Mouse (Mus musculus) limb, embryonic 14.5 days (tissue): ENCODE results near the gene Ppm1a. TPM values are rescaled to one million over a fixed set of nuclear protein-coding genes. Genes with fewer than 3 reads are reported as not detected.

Source experiments
- ATAC-seq: fragments of 200-750 bp; cut with Nextera tagmentation; 2 replicates; pipeline ENCODE4 v1.8.0; 2017; ENCODE audit warnings: low read depth, moderate number of reproducible peaks, moderate TSS enrichment; ENCODE audit not compliant: low FRiP score
- DNase-seq: peaks from one replicate; pipeline ENCODE4 v3.0.0-alpha.2; 2015; ENCODE audit warnings: low spot score
- H3K27ac ChIP-seq: fragments of 300-500 bp; sonication (generic); replicated peaks from 2 replicates; pipeline ENCODE4 v1.5.1; 2014; ENCODE audit warnings: low read depth, mild to moderate bottlenecking, low read length, moderate library complexity, mixed read lengths
- H3K27me3 ChIP-seq: fragments of 300-500 bp; sonication (generic); 2 replicates; pipeline ENCODE4 v1.6.1; 2014; ENCODE audit warnings: low read length, mixed read lengths; ENCODE audit not compliant: control insufficient read depth, insufficient read depth
- H3K36me3 ChIP-seq: fragments of 300-500 bp; sonication (generic); 2 replicates; pipeline ENCODE4 v1.6.1; 2014; ENCODE audit warnings: mild to moderate bottlenecking, low read length, moderate library complexity, mixed read lengths; ENCODE audit not compliant: control insufficient read depth, insufficient read depth
- H3K4me1 ChIP-seq: fragments of 300-500 bp; sonication (generic); 2 replicates; pipeline ENCODE4 v1.6.1; 2014; ENCODE audit warnings: antibody characterized with exemption, low read length, mixed read lengths; ENCODE audit not compliant: control insufficient read depth, insufficient read depth
- H3K4me2 ChIP-seq: fragments of 300-500 bp; sonication (generic); replicated peaks from 2 replicates; pipeline ENCODE4 v1.6.1; 2014; ENCODE audit warnings: low read depth, mild to moderate bottlenecking, low read length, moderate library complexity; ENCODE audit not compliant: severe bottlenecking
- H3K4me3 ChIP-seq: fragments of 300-500 bp; sonication (generic); replicated peaks from 2 replicates; pipeline ENCODE4 v1.5.1; 2014; ENCODE audit warnings: low read length
- H3K9ac ChIP-seq: fragments of 300-500 bp; sonication (generic); 2 replicates; pipeline ENCODE4 v1.6.1; 2014; ENCODE audit warnings: mild to moderate bottlenecking, low read depth, low read length, moderate library complexity; ENCODE audit not compliant: severe bottlenecking
- H3K9me3 ChIP-seq: fragments of 300-500 bp; sonication (generic); 2 replicates; pipeline ENCODE4 v1.6.1; 2016; ENCODE audit warnings: low read length; ENCODE audit not compliant: control insufficient read depth
- POLR2A ChIP-seq: fragments of 200-500 bp; IDR thresholded peaks from 2 replicates; pipeline ENCODE4 v1.8.0; 2012; ENCODE audit warnings: inconsistent platforms, mild to moderate bottlenecking, moderate library complexity, borderline replicate concordance; ENCODE audit not compliant: insufficient read depth, insufficient read length; ENCODE audit errors: extremely low read depth
- WGBS: fragments of 180-500 bp; shearing (Covaris S2); extraction: QIAGEN DNeasy Blood & Tissue Kit; methylation state at CpG from one replicate; pipeline ENCODE4 v1.1.7; 2014; 5-methylcytosine and 5-hydroxymethylcytosine counted together
- polyA plus RNA-seq, 2 experiments: library from polyadenylated mRNA; depleted of rRNA in 1 of 2; stranded (reverse) in 1 of 2; unstranded in 1 of 2; fragments of >200 nt; fragmentation: Nextera tagmentation in 1 of 2; extraction: Ambion mirVana in 1 of 2; gene quantifications; 2 replicates each; pipeline versions ENCODE4 v1.2.1 to v1.2.3; 2012 to 2014

Gene Ppm1a
- polyA plus RNA-seq, 2 experiments, result 77.0 to 84.7 TPM

DNA sequence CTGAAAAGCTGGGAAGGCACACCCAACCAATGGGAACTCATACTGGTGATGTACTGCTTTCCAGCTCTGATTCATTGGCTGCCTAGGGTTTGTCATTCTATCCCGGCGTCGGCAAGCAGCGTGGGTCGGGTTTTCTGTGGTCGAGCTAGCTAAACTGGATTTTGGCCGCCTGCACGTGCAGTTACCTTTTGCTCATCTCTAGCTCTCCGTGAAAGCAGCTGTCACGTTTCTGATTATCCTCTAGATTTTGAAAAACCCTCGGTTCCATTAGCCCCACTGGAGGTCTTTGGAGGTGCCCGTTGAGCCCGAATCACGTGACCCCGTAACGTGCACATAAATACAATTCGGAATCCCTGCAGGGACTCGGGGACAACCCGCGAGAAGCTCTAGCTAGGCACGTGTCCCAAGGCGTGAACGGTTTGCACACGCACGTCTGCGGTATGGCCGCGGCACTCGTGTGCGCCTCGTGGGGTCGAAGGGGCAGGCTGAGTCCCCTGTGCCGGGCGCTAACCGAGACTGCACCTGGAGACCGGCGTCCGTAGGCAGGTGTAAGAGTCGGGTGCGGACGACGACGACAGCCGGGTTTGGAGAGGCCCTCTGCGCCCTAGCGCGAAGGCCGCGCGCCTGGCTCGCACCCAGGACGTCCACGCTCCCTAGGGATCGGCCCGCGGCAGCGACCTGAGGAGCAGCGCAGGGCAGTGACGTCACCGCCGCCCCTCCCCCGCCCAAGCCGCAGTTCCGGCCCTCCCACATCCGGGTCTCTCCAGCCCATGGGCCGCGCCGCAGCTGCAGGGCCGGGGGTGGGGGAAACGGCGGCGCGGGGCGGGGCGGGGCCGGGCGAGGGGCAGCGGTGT lies 3.3 kb downstream of the Ppm1a start:
- no peaks in the 10 kb centered on the region for H3K9me3 ChIP-seq

GRCm38 (mm10) chr12:72761230-72761648 lies 4.0 kb downstream of the Ppm1a start:
- Histone ChIP-seq H3K4me3 (peak overlapping the region; percentile 89), H3K36me3 (no peaks in the 10 kb centered on the region), H3K9me3 (no peaks in the 10 kb centered on the region), H3K9ac (peak overlapping the region; percentile 99), H3K4me2 (peak overlapping the region; percentile 72), H3K4me1 (peaks cover 16% of the 10 kb centered on the region), H3K27ac (peak overlapping the region; percentile 98), H3K27me3 (no peaks in the 10 kb centered on the region)
- peak; percentile 60; the same call in 1 of the 2 replicates for ATAC-seq
- TF ChIP-seq POLR2A, result no peak
- no peak for DNase-seq
- WGBS, result 1% methylated on average over 24 of the region's 71 CpGs

More for the DNA sequence above, 3.3 kb downstream of the Ppm1a start:
- ATAC-seq (peak; percentile 91), DNase-seq (peak; percentile 93)
- Histone ChIP-seq H3K9ac (peak overlapping the region; percentile 99), H3K4me2 (peak overlapping the region; percentile 72), H3K36me3 (no peaks in the 10 kb centered on the region), H3K4me3 (peak overlapping the region; percentile 89), H3K27me3 (no peaks in the 10 kb centered on the region), H3K4me1 (peaks cover 16% of the 10 kb centered on the region), H3K27ac (peak overlapping the region; percentile 98)
- WGBS, result 1% methylated on average over 46 of the region's 78 CpGs
- peak; percentile 50; the same call in 1 of the 2 replicates for TF ChIP-seq POLR2A

DNA sequence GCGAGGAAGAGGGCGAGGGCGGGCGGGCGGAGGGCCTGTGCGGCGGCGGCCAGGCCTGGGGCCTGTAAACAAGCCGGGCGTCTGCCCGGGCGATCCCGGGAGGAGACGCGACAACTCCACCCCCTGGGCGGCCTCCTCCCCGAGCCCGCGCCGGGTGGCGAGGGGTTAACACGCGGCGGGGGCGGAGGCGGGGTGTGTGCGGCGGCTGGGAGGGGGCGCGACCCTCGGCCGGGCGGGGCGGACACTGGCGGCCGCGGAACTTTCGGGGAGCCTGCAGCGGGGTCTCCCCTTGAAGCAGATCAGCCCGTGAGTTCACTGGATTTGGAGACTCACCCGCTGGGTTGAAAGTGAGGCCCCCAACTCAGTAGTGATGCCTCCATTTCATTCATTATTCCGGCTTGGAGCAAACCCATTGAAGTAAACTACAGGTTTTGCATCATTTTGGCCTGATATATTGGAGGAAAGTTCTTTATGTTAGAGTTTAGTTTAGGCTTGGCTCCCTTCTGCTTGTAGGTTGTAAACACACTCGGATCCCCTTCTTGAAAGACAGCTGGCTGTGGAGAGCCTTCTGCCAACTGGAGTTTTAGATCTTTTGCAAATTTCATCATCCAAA lies 4.5 kb downstream of the Ppm1a start:
- peaks cover 16% of the 10 kb centered on the region for H3K4me1 ChIP-seq
- H3K36me3 ChIP-seq, result no peaks in the 10 kb centered on the region
- ATAC-seq, result peak; percentile 60
- H3K4me3 ChIP-seq, result peak overlapping the region; percentile 89
- peak; percentile 59 for DNase-seq
- peak overlapping the region; percentile 98 for H3K27ac ChIP-seq
- WGBS, result under 1% methylated on average over 19 of the region's 43 CpGs
- no peak for TF ChIP-seq POLR2A
- peak overlapping the region; percentile 99 for H3K9ac ChIP-seq
- H3K27me3 ChIP-seq, result no peaks in the 10 kb centered on the region
- H3K9me3 ChIP-seq, result no peaks in the 10 kb centered on the region
- peak overlapping the region; percentile 72 for H3K4me2 ChIP-seq

GRCm38 (mm10) chr12:72762502-72762901 lies 5.2 kb downstream of the Ppm1a start:
- peak overlapping the region; percentile 99; the same call in 1 of the 2 replicates for H3K9ac ChIP-seq
- H3K4me1 ChIP-seq, result peaks cover 16% of the 10 kb centered on the region; the same call in 1 of the 2 replicates
- 69% methylated on average over 1 of the region's 1 CpGs for WGBS
- TF ChIP-seq POLR2A, result no peak
- no peaks in the 10 kb centered on the region for H3K9me3 ChIP-seq
- DNase-seq (no peak), ATAC-seq (no peak)
- H3K27ac ChIP-seq, result no peak overlapping the region
- no peaks in the 10 kb centered on the region for H3K27me3 ChIP-seq
- peak overlapping the region; percentile 89 for H3K4me3 ChIP-seq
- H3K36me3 ChIP-seq, result no peaks in the 10 kb centered on the region
- peak overlapping the region; percentile 72 for H3K4me2 ChIP-seq

DNA sequence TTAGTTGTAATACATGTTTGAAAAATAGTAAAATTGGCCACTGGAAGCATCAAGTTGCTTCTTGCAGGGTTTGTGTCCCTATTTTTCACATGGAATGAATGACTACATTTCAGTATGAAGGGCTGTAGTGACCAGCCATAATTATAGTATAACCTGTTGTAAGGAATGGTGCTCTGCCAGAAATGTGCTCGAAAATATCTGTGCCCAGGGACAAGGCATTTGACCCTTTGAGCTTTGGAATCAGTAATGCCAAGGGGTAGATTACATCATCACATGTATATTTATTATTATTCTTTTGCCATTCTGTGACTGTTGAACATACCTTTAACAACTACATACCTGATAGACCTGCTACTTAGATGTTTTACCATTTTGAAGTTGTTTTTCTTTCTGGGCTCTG lies 5.9 kb downstream of the Ppm1a start:
- no peak overlapping the region for H3K4me3 ChIP-seq
- no peak for TF ChIP-seq POLR2A
- WGBS, result 48% methylated on average over 1 of the region's 1 CpGs
- no peak overlapping the region; the same call in 1 of the 2 replicates for H3K4me2 ChIP-seq
- H3K9ac ChIP-seq, result no peak overlapping the region
- no peak for ATAC-seq
- DNase-seq, result no peak
- no peaks in the 10 kb centered on the region for H3K27me3 ChIP-seq
- no peaks in the 10 kb centered on the region for H3K9me3 ChIP-seq
- H3K36me3 ChIP-seq, result no peaks in the 10 kb centered on the region
- H3K27ac ChIP-seq, result no peak overlapping the region
- H3K4me1 ChIP-seq, result peaks cover 16% of the 10 kb centered on the region; the same call in 1 of the 2 replicates
